Mouse (Mus musculus) embryonic fibroblast, embryonic 13.5 days (primary cell): Measurements from ENCODE around the gene Alad. TPM values are rescaled to one million over a fixed set of nuclear protein-coding genes. Genes with fewer than 3 reads are reported as not detected.
A peak's percentile ranks its signal among the peaks of the same experiment; 100 is the strongest.

Experiments
- H3K27ac ChIP-seq: 2 replicates; pipeline ENCODE4 v1.5.1; 2012; ENCODE audit warnings: low read length, control low read depth, inconsistent platforms; ENCODE audit not compliant: insufficient read depth
- H3K4me1 ChIP-seq: 2 replicates; pipeline ENCODE4 v1.6.1; 2011; ENCODE audit warnings: low read length; ENCODE audit not compliant: control insufficient read depth, insufficient read depth
- H3K4me3 ChIP-seq: 2 replicates; pipeline ENCODE4 v1.5.1; 2011; ENCODE audit warnings: mild to moderate bottlenecking, control low read depth, low read length; ENCODE audit not compliant: insufficient read depth
- CTCF ChIP-seq: IDR thresholded peaks from 2 replicates; pipeline ENCODE4 v1.5.1; 2011; ENCODE audit warnings: mild to moderate bottlenecking, control low read depth, low read length, moderate library complexity, borderline replicate concordance; ENCODE audit not compliant: insufficient read depth
- POLR2A ChIP-seq: IDR thresholded peaks from 2 replicates; pipeline ENCODE4 v1.6.1; 2011; ENCODE audit warnings: low read depth, mild to moderate bottlenecking, control low read depth, low read length, moderate library complexity
- polyA plus RNA-seq: library from polyadenylated mRNA; stranded (reverse); fragments of >200 nt; gene quantifications from 2 replicates; pipeline ENCODE4 v1.2.4, GENCODE M21; 2011; ENCODE audit warnings: low read depth; ENCODE audit not compliant: missing spikeins, insufficient read length

Alad gene
- polyA plus RNA-seq, 1 experiment = 16.5 TPM

- Histone ChIP-seq H3K27ac (no peak overlapping the region), H3K4me3 (no peak overlapping the region), H3K4me1 (no peaks in the 10 kb centered on the region)
- TF ChIP-seq POLR2A (no peak), CTCF (no peak)
Observed at GRCm38 (mm10) chr4:62544801-62545200, 25.1 kb upstream of the Alad start.

DNA sequence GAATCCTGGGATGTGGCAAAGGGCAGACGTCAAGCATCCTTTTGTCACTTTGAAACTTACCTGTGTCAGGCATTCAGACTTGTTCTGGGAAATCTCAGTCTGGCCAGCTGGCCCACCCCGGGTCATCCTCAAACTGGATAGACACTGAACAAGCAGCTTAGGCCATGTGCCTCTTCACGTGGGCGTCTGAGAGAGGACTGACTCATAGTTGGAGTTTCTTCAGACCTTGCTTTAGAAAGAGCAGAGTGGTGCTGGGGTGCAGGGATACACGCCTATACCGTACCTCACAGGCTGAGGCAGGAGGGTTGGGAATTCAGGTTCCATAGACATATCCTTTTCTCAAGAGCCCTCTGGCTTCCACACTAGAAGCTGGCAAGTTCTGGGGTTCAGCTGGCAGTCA is 24.1 kb upstream of the Alad start:
- Histone ChIP-seq H3K27ac (no peak overlapping the region), H3K4me3 (no peak overlapping the region)
- TF ChIP-seq POLR2A = no peak
- no peak for TF ChIP-seq CTCF

GRCm38 (mm10) chr4:62541802-62542201 is 22.1 kb upstream of the Alad start:
- H3K27ac ChIP-seq = no peak overlapping the region
- H3K4me1 ChIP-seq = no peaks in the 10 kb centered on the region
- TF ChIP-seq CTCF (no peak), POLR2A (no peak)

More for the DNA sequence above, 24.1 kb upstream of the Alad start:
- no peaks in the 10 kb centered on the region for H3K4me1 ChIP-seq

DNA sequence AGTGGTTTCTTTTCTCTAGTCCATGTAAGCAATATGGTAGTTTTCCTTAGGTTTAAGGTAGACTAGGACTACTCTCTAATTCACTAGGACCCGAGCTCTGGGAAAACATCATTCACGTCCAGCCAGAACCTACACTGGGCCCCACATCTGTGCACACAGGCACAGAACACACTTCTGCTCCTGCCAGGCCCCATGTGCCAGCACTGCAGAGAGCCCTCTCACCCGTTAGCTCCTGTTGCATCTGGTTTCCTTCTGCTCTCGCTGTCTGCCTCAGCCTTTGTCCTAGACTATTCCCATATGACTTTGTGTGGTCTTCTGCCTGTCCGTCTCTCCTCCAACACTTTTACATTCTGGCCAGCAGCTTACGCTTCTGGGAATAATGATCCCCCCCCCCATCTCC is 14.0 kb upstream of the Alad start:
- H3K4me3 ChIP-seq = no peak overlapping the region
- no peak overlapping the region for H3K27ac ChIP-seq
- no peak for TF ChIP-seq POLR2A
- no peak for TF ChIP-seq CTCF
- no peaks in the 10 kb centered on the region for H3K4me1 ChIP-seq

More at GRCm38 (mm10) chr4:62541802-62542201, 22.1 kb upstream of the Alad start:
- H3K4me3 ChIP-seq = no peak overlapping the region

DNA sequence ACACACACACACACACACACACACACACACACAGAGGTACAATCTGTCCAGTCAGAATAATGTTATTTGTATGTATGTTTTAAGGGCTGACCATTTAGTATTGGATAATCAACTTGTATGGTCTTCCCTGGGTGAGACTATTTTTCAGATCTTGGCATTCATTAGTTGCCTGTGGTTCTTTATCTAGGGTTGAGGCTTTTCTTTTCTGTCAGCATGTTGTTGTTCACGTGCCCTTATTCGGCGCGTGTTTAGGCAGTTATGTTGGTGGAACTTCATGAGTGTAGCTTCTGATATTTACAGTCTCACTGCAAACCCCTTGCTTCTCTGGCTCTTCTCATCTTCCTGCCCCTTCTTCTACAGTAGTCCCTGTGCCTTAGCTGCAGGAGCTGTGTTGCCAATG is 7.9 kb upstream of the Alad start:
- Histone ChIP-seq H3K4me1 (peaks cover 3% of the 10 kb centered on the region; the same call in 1 of the 2 replicates), H3K4me3 (no peak overlapping the region), H3K27ac (no peak overlapping the region)
- TF ChIP-seq POLR2A = no peak
- no peak for TF ChIP-seq CTCF

- no peak overlapping the region for H3K27ac ChIP-seq
- H3K4me1 ChIP-seq = peaks cover 3% of the 10 kb centered on the region; the same call in 1 of the 2 replicates
- TF ChIP-seq POLR2A = no peak
- no peak for TF ChIP-seq CTCF
- H3K4me3 ChIP-seq = no peak overlapping the region
Observed at GRCm38 (mm10) chr4:62526256-62526655, 6.5 kb upstream of the Alad start.

DNA sequence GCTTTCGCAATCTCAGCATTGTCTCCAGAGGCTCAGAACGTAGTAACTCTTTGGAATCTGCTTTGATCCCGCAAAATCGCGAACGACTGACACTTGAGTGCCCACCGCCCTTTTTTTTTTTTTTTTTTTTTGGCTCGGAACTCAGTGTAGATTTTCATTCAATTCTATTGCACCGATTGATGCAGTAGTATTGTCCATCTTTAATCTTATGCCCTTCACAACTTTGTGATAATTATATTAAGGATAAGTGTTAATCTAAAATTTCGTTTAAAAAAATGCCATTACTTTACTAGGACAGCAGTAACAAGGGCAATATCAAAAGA is 5.7 kb upstream of the Alad start:
- peak overlapping the region; percentile 25 for H3K4me3 ChIP-seq
- H3K27ac ChIP-seq = no peak overlapping the region
- H3K4me1 ChIP-seq = peaks cover 3% of the 10 kb centered on the region; the same call in 1 of the 2 replicates
- TF ChIP-seq POLR2A (0 out of 2 replicates have a peak, but pooled peaks have one; percentile 2), CTCF (no peak)

DNA sequence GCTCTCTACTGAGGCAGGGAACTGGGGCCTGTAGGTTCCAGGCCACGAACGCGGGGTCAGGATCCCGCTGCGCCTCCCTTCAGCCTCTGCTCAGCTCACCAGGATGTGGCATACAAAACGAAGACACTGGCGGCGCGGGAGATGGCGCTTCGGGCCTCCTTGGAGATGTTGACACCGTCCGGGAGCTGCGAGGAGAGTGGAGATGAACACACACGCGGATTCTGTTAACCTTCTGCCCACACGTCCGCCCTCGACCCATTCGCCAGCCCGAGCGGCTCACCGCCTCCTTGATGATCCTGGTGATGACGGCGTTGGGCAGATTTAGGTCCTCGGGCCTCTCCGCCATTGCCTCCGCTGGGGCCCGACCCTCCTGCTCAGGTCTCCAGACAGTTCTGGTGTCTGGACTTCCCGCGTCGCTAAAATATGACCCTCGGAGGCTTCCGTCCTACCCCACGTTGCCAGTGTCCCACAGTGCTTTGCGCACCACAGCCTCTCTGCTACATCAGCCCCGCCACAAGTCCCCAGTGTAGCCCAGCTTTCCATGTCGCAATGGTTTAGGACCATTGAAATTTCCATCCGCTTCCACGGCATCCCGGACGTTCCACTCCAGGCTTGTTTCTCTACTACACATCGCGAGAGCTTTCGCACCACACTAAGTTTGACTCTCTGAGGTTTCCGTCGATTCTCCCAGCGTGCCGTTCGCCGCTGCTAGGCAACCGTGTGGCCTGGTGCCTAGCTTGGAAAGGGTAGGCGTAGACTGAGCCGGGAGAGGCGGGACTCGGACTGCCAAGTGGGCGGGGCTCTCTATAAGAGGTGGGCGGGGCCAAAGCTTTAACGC is 5.2 kb upstream of the Alad start, which contains the start of the genes Pole3 and 4933430I17Rik:
Gene Pole3 (minus strand): TSS at position 418 of the 838 bp plus-strand sequence.
Gene 4933430I17Rik (plus strand): TSS at position 719 of the 838 bp plus-strand sequence.
- Histone ChIP-seq H3K4me1 (peaks cover 3% of the 10 kb centered on the region; the same call in 1 of the 2 replicates), H3K4me3 (peak within 1 kb of the TSS; percentile 69), H3K27ac (peak within 1 kb of the TSS; percentile 98)
- TF ChIP-seq CTCF (no peak), POLR2A (peak; percentile 49; the same call in 1 of the 2 replicates)

DNA sequence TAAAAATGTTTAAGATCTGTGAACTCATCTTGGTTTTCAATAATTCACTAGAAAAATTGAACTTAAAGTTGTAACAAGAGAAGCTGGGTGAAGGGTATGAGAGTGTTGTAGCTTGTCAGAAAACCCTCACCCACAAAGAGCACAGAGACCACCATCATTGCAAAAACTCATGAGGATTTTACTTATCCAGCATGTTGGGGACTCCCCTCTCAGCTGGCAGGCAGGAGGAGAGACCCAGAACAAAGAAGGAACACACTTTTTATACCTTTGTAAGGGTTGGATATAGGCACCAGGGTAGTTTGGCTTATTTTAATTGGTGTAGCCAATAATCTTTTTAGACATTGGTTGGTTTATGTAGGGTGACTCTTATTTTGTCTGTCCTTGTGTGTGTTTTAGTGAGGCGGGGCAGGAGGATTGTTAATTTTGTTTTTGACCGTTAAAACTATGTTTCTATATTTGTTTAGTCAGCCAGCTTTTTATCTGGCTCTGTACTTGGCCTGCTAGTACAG is 1.2 kb upstream of the Alad start:
- Histone ChIP-seq H3K4me3 (no peak overlapping the region), H3K4me1 (peaks cover 18% of the 10 kb centered on the region; the same call in 1 of the 2 replicates)
- TF ChIP-seq POLR2A (no peak), CTCF (no peak)

More for the DNA sequence above, 1.2 kb upstream of the Alad start:
- no peak overlapping the region for H3K27ac ChIP-seq
